Mouse (Mus musculus): Measurements from ENCODE around the gene Nr1h2. TPM values are rescaled to one million over a fixed set of nuclear protein-coding genes. Genes with fewer than 3 reads are reported as not detected.

Nr1h2 gene
- total and polyA plus RNA-seq, 2 experiments from 2014 or later: 50.5 to 76.4 TPM

DNA sequence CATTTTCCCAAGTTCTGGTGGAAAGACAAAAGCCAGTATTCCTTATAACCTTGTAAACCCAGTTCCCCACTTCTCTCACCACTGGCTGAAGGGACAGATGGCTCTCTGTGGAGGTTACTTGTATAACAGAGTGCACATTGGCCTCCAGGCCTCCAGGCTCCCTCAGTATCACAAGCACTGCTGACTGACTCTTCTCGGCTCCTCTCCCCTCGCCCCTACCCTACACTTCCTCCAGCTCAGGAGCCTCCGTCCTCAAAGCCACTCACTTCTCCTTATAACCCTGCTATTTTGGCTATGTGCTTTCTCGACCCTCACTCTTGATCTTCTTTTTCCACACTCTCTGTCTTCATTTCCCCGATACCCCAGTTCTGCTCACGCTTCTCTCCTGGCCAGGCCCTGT is 11.7 kb upstream of the Nr1h2 start:
- Histone ChIP-seq H3K9ac (replicated peaks; ENCODE audit: low read length) (no peak overlapping the region), H3K27me3 (ENCODE audit: insufficient read depth, low read length) (no peaks in the 10 kb centered on the region), H3K36me3 (ENCODE audit: insufficient read depth, low read length) (no peaks in the 10 kb centered on the region), H3K4me1 (ENCODE audit: insufficient read depth, low read length) (no peaks in the 10 kb centered on the region), H3K4me3 (ENCODE audit: low read length) (no peak overlapping the region), H3K27ac (no peak overlapping the region), H3K4me2 (ENCODE audit: low read depth, low read length) (no peak overlapping the region), H3K9me3 (ENCODE audit: low read length) (no peaks in the 10 kb centered on the region)
- no peak for TF ChIP-seq CTCF (IDR thresholded peaks at IDR 0.05; ENCODE audit: low read depth)
- ATAC-seq (no peak), DNase-seq (ENCODE audit: low spot score) (no peak)
- 72% methylated on average over 6 of the region's 6 CpGs for WGBS

DNA sequence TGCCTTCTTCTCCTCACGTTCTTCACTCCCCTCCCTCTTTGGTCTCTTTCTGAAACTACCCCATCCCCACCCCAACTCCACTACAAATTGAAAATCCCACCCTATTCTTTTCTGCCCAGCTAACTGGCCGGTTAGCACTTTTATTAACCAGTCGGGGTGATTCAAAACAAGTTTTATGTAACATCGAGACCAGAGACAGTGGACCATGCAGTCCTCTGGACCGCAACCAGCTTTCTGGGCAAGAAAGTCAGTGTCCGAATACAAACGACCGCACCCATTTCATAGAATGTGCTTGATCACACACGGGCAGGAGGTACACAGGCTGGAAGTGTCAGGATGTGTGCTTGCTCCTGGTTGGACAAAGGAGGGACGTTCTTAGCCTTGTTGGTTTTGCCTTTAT is 10.7 kb upstream of the Nr1h2 start:
- H3K27ac ChIP-seq: no peak overlapping the region
- DNase-seq (ENCODE audit: low spot score) (no peak), ATAC-seq (no peak)
- H3K9ac ChIP-seq (replicated peaks; ENCODE audit: low read length): no peak overlapping the region
- WGBS: 88% methylated on average over 10 of the region's 10 CpGs
- no peak for TF ChIP-seq CTCF (IDR thresholded peaks at IDR 0.05; ENCODE audit: low read depth)
- H3K4me3 ChIP-seq (ENCODE audit: low read length): no peak overlapping the region
- no peaks in the 10 kb centered on the region for H3K36me3 ChIP-seq (ENCODE audit: insufficient read depth, low read length)
- no peak overlapping the region for H3K4me2 ChIP-seq (ENCODE audit: low read depth, low read length)
- H3K4me1 ChIP-seq (ENCODE audit: insufficient read depth, low read length): no peaks in the 10 kb centered on the region
- H3K9me3 ChIP-seq (ENCODE audit: low read length): no peaks in the 10 kb centered on the region
- H3K27me3 ChIP-seq (ENCODE audit: insufficient read depth, low read length): no peaks in the 10 kb centered on the region

DNA sequence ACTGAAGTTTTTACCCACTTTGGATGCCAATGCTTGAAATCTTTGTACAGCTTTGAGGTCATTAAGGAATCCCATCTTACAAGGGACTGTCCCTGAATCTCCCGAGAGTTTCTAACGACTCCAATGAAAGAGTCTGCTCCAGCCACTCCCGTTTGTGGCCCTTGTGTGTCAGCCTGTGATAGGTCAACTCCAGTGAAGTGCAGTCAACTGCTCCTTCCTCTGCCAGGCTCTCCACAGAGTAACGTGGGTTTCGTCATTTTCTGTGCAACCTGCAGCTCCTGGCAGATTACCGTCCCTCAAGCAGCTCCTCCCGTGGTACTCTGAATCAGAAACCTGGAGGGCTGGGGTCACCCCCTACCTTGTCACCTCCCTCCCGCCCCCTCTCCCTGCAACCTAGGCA is 9.5 kb upstream of the Nr1h2 start:
- Histone ChIP-seq H3K4me3 (ENCODE audit: low read length) (no peak overlapping the region), H3K27me3 (ENCODE audit: insufficient read depth, low read length) (no peaks in the 10 kb centered on the region), H3K27ac (no peak overlapping the region), H3K36me3 (ENCODE audit: insufficient read depth, low read length) (no peaks in the 10 kb centered on the region), H3K9ac (replicated peaks; ENCODE audit: low read length) (no peak overlapping the region), H3K4me2 (ENCODE audit: low read depth, low read length) (no peak overlapping the region), H3K9me3 (ENCODE audit: low read length) (no peaks in the 10 kb centered on the region), H3K4me1 (ENCODE audit: insufficient read depth, low read length) (no peaks in the 10 kb centered on the region)
- no peak for DNase-seq (ENCODE audit: low spot score)
- TF ChIP-seq CTCF (IDR thresholded peaks at IDR 0.05; ENCODE audit: low read depth): no peak
- no peak for ATAC-seq
- WGBS: 50% methylated on average over 8 of the region's 8 CpGs

DNA sequence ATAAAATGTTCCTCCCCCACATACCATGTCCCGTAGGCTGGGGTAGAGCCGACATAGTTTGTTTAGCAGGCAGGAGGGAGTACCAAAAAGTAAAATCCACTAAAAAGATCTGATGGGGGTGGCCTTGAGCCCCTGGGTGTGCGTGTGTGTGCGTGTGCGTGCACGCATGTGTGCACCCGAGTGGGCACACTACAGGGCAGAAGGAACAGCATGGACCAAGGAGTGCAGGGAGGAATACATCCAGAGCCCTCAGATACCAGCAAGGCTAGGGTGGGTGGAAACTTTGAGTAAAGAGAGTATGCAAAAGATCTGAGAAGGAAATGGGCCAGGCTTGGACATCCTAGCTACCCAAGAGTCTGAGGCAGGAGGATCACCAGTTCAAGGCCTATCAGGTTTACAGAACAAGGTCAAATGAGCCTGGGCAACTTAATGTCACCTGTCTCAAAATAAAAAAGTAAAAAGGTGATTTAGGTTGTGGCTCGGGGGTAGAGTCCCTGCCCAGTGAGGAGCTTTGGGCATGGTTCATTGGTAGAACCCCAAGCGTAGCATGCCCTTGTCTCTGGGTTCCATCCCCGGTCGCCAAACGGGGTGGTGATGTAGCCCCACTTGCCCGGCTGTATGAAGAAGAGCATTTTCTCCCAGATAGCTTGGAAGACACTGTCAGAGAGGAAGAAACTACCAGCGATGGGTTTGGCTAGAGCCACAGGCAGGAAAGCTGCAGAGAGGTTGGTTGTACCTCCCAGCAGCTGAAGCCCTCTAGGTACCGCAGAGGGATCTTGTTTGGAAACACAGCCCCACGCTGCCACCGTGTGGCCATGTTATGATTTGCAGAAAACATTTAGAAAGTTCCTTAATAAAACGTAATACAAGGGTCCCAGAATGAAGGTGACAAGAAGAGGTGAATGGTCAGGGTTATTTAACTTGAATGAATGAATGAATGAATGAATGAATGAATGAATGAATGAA is 7.0 kb upstream of the Nr1h2 start:
- Histone ChIP-seq H3K27ac (no peak overlapping the region), H3K9ac (replicated peaks; ENCODE audit: low read length) (no peak overlapping the region), H3K4me1 (ENCODE audit: insufficient read depth, low read length) (no peaks in the 10 kb centered on the region), H3K36me3 (ENCODE audit: insufficient read depth, low read length) (no peaks in the 10 kb centered on the region), H3K27me3 (ENCODE audit: insufficient read depth, low read length) (no peaks in the 10 kb centered on the region), H3K4me3 (ENCODE audit: low read length) (no peak overlapping the region), H3K9me3 (ENCODE audit: low read length) (no peaks in the 10 kb centered on the region), H3K4me2 (ENCODE audit: low read depth, low read length) (no peak overlapping the region)
- DNase-seq (ENCODE audit: low spot score): peak; percentile 93
- peak; percentile 88 for TF ChIP-seq CTCF (IDR thresholded peaks at IDR 0.05; ENCODE audit: low read depth)
- WGBS: 53% methylated on average over 18 of the region's 18 CpGs
- peak; percentile 81 for ATAC-seq

DNA sequence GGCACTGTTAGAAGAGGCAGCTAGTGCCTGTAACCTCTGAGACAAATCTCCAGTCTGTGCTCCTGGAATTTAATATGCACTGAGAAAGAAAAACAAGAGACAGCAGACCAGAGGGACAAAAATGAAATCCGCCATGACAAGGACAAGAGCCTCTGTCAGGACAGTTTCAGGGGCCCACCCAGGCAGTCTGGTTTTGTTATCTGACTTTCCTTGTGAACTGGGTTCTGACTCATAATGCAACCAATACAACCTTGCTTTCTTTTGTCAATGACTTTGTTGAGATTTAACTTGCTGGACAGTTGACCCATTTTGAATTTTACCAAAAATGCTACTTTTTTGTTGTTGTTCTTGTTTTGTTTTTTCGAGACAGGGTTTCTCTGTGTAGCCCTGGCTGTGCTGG is 3.9 kb upstream of the Nr1h2 start:
- Histone ChIP-seq H3K9me3 (ENCODE audit: low read length) (no peaks in the 10 kb centered on the region), H3K4me2 (ENCODE audit: low read depth, low read length) (no peak overlapping the region), H3K27me3 (ENCODE audit: insufficient read depth, low read length) (no peaks in the 10 kb centered on the region), H3K9ac (replicated peaks; ENCODE audit: low read length) (no peak overlapping the region), H3K4me1 (ENCODE audit: insufficient read depth, low read length) (peaks cover 4% of the 10 kb centered on the region; the same call in 1 of the 2 replicates), H3K4me3 (ENCODE audit: low read length) (no peak overlapping the region), H3K27ac (no peak overlapping the region), H3K36me3 (ENCODE audit: insufficient read depth, low read length) (no peaks in the 10 kb centered on the region)
- WGBS: 70% methylated on average over 2 of the region's 2 CpGs
- no peak for TF ChIP-seq CTCF (IDR thresholded peaks at IDR 0.05; ENCODE audit: low read depth)
- ATAC-seq: no peak
- no peak for DNase-seq (ENCODE audit: low spot score)

DNA sequence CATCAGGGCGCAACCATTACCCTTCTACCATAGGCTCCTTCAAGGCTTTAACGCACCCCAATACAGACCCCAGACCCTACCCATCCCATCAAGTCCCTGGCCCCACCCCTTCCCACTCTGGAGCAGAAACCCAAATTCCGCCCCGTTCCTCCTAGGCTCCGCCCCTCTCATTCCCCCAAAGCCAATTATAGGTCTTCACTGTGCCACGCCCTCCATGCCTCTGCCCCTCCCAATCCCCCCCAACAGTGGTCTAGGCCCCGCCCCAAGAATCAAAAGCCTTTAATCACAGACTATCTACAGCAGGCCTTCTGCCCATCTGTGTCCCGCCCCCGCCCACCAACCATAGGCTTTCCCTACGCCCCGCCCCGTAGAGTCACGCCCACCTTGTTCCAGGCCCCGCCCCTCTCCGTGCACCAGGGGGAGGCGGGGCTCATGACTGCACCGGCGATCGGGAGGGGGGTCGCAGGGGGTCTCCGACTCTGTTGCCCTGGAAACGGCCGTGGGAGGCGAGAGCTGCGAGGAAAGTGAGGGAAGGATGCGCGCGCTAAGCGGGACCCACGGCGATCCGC is 471 bp downstream of the Nr1h2 start:
- DNase-seq (ENCODE audit: low spot score) (peak; percentile 91), ATAC-seq (peak; percentile 82)
- H3K27ac ChIP-seq: peak overlapping the region; percentile 87
- no peak for TF ChIP-seq CTCF (IDR thresholded peaks at IDR 0.05; ENCODE audit: low read depth)
- H3K4me2 ChIP-seq (ENCODE audit: low read depth, low read length): peak overlapping the region; percentile 80
- H3K36me3 ChIP-seq (ENCODE audit: insufficient read depth, low read length): peaks cover 19% of the 10 kb centered on the region
- H3K27me3 ChIP-seq (ENCODE audit: insufficient read depth, low read length): no peaks in the 10 kb centered on the region
- 1% methylated on average over 32 of the region's 32 CpGs for WGBS
- peak overlapping the region; percentile 54 for H3K9ac ChIP-seq (replicated peaks; ENCODE audit: low read length)
- H3K4me3 ChIP-seq (ENCODE audit: low read length): peak overlapping the region; percentile 79
- H3K9me3 ChIP-seq (ENCODE audit: low read length): no peaks in the 10 kb centered on the region
- H3K4me1 ChIP-seq (ENCODE audit: insufficient read depth, low read length): peaks cover 4% of the 10 kb centered on the region

Data from hindbrain, postnatal 0 days (tissue).